Mouse (Mus musculus) cerebellum, adult 11-12 months (tissue): ENCODE data around the gene Snx15.
"Not testable (repeated sequence)": the region's sequence is repeated elsewhere in the genome, so short reads cannot be mapped to it uniquely, and the experiment has no call there.

Experiments used
- DNase-seq: peaks from one replicate; pipeline ENCODE4 v3.0.0; 2022

Snx15 gene

GRCm38 (mm10) chr19:6127760-6128341, at the start of gene Snx15:
Snx15 (minus strand) TSS chr19:6128304.
- DNase-seq = peak; percentile 98

- DNase-seq = peak; percentile 41
Measured at GRCm38 (mm10) chr19:6174771-6175170, 46.7 kb upstream of the Snx15 start.

DNA sequence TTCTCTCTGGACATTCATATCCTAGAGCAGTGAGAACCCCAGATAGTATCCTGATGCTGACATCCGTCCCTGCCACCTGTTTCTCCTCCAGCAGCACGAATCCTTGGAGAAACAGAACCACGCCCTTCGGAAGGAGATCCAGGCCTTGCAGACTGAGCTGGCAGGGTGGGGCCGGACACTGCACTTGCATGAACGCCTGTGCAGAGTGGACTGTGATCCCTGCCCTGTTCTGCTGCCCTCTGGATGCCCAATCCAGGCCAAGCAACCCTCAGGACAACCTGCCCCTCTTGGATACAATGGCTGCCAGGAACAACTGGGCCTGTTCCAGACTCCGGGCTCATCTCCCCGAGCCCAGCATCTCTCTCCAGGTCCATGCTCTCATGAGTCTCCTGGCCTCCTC, 43.1 kb upstream of the Snx15 start:
- no peak for DNase-seq

DNA sequence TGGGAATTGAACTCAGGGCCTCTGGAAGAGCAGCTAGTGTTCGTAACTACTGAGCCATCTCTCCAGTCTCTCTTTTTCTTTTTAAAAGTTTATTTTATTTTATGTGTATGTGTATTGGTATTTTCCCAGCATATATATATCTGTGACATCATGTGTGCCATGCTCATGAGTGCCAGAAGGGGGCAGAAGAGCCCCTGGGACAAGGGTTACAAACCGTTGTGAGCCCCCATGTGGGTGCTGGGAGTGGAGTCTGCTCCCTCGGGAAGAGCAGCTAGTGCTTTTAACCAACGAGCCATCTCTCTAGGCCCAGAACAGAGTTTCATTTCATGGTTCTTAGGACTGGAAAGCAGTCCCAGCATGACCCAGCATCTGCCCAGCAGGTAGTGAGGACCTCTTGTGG, 38.6 kb upstream of the Snx15 start:
- DNase-seq = no peak

GRCm38 (mm10) chr19:6163872-6164547, 35.9 kb upstream of the Snx15 start:
- DNase-seq = no peak

GRCm38 (mm10) chr19:6157220-6157619, 29.1 kb upstream of the Snx15 start:
- no peak for DNase-seq

GRCm38 (mm10) chr19:6156372-6156771, 28.3 kb upstream of the Snx15 start:
- no peak for DNase-seq

DNA sequence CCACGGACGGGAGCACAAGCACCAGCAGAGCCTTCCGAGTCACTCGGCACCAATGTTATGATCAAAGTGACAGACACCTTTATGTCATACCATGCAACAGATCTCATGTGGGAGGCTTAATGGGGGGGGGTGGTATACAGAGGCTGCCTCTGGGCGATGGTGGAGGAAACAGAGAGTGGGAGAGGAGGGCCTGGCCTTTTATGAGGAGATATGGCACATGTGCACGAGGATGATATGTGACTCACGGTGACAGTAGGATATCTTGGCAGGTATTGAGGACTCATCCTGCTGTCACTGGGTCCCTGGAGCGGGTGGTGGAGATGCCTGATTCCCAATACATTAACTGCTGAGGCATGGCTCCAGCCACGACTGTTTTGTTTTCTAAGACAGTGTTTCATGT, 27.1 kb upstream of the Snx15 start:
- no peak for DNase-seq

DNA sequence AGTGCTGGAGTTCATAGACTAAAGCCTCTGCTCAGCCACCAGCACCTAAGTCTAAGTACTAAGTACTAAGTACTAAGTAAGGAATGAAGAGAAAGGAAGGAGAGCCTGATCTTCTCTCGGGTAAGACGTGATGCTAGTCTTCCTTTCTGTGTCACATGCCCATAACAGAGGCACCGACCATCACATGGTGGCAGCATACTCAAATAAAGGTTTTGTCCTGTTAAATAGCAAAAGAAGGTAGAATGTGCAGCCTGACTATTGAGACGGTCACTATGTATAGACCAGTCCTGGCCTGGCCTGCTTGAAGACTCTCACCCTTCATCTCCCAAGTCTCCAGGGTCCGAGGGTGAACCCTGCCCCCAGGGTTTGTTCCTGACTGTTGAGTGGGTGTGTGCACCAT, 16.7 kb upstream of the Snx15 start:
- DNase-seq = no peak

DNA sequence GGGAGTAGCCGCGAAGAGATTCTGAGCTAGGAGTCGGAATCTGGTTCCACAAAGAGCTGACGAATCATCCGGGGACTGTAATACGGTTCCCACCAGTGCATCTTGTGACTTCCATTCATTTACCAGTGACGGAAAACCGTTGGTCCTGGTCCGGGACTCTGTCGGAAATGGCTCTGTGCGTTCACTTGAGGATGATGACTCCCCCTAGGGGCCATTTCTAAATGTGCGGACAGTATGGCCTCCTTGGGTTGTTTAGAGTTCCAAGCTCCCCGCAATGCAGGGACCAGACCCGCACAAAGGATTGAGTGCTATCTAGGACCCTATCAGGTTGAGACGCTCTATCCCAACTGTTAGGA, 13.3 kb upstream of the Snx15 start, which contains the start of gene Arl2:
TSS of gene Arl2 (minus strand) at position 155 of the 356 bp plus-strand sequence.
- peak; percentile 86 for DNase-seq

- DNase-seq = peak; percentile 93
Measured at GRCm38 (mm10) chr19:6140678-6141393, 12.7 kb upstream of the Snx15 start, which contains the start of gene Batf2. Batf2 (plus strand) TSS chr19:6140983.

- no peak for DNase-seq
Measured at GRCm38 (mm10) chr19:6140374-6140677, 12.2 kb upstream of the Snx15 start.

DNA sequence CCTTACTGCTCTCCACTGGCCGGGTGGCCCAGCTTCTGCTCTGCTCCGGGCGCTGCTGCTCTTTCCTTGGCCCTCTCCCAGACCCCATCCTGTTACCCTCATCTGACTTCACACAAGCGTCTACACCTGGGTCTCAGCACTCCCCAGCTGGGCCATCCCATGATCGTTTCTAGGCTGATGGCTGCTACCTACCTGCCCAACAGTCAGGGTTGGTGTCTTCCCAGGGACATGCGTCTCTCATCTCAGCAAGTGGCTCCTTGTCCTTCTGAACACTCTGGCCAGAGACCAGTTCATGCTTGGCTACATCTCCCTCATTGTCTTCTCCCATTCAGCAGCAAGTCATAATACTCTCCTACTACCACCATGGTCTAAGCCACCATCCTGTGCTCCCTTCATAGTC, 11.6 kb upstream of the Snx15 start:
- DNase-seq = peak; percentile 71

DNA sequence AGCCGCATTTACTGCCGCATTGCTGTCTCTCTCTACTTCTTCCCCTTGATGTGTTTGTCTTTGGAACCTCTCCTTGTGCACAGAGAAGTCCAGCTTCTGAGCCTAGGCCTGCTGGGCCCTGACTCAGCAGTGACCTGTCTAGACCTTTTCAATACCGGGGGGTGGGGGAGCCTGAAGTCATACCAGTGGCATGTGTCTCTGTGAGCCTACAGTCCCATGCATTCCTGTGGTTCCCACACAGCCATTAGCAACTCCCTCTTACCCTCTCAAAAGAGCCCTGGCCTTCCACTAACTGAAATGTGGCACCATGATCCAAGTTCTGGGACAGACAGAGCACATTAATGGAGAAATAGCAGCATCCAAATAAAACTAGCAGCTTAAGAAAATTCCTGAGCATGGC, 8.3 kb upstream of the Snx15 start:
- no peak for DNase-seq

DNA sequence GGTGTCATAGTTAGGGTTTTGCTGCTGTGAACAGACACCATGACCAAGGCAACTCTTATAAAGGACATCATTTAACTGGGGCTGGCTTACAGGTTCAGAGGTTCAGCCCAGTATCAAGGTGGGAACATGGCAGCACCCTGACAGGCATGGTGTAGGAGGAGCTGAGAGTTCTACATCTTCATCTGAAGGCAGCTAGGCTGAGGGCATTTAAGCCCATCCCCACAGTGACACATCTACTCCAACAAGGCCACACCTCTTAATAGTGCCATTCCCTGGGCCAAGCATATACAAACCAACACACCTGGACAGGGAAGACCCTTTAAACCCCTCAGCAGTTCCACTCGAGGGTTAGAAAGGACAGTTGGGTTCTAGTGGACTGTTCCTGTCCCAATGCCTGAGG, 5.1 kb upstream of the Snx15 start:
- DNase-seq = not testable (repeated sequence)

DNA sequence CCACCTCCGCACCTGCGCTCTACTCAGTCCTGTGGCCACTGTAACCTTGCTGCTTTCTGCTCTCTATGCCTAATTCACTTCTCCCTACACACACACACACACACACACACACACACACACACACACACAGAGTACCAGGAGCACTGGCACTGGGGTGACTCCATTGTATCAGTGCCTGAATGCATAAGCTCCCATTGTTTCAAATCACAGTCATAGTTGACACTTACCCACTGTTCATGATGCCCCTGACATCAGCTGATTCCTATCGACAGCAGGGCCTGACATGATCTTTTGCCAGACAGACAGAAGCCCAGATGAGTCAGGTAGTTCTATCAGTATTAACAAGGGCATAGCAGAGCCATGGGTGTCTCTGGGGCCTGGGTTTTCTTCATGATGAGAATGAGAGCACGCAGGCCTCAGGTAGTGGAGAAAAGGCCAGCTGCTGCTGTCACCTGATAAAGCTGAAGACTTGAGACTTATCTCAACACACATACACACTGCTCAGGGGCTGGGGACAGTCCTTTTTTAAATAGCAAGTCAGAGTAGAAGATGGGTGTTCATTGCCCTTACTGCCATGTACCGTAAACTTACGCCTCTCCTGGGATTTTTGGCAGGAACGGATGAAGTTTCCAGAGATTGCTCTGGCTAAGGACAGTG, 4.2 kb upstream of the Snx15 start:
- DNase-seq = no peak

DNA sequence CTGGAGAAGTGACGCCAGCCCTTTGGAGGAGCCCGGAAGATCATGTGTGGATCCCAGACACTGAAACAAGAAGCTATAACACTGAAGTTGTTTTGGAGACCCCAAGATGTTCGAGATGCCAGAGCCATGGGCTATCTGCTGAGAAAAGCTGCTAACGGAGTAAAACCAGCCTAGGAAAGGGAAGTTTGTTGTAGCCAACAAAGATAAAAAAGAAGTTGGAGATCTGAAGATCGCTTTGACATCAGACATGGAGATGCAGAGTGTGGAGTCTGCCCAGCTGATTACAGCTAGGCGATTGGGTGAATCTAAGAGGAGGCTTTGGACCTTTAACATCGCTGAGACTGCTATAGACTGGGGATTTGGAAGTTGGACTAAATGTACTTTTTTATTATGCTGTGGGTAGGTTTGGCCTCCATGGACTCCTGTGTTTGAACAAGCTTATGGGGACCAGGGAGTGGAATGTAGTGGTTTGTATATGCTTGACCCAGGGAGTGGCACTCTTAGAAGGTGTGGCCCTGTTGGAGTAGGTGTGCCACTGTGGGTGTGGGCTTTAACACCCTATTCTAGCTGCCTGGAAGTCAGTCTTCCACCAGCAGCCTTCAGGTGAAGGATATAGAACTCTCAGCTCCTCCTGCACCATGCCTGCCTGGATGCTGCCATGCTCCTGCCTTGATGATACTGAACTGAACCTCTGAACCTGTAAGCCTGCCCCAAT, 2.5 kb upstream of the Snx15 start:
- DNase-seq = not testable (repeated sequence)

GRCm38 (mm10) chr19:6126789-6127580, 1.1 kb downstream of the Snx15 start:
- DNase-seq = no peak

GRCm38 (mm10) chr19:6126289-6126688, 1.8 kb downstream of the Snx15 start:
- DNase-seq = no peak

GRCm38 (mm10) chr19:6124898-6125297, 3.2 kb downstream of the Snx15 start:
- DNase-seq = no peak

- DNase-seq = peak; percentile 30
Measured at GRCm38 (mm10) chr19:6123330-6123729, 4.8 kb downstream of the Snx15 start.

DNA sequence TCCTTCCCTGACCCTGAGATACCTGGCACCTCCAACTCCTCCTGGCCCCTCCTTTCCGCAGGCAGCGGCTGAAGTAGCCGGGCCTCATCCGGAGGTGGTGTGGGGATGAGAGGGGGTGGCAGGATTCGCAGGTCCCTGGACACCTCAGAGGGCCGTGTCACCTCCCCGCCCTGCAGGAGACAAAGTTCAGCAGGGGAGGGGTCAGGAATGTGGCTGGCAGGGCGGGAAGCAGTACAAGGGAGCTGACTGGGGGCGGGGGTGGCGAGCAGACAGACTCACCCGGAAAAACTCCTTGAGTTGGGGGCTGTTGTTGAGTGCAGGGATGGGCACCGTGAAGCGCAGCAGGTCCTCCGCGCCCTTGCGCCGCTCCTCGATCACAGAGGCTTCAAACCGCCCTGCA, 6.3 kb downstream of the Snx15 start:
- no peak for DNase-seq
